Mouse (Mus musculus): Measurements from ENCODE around the gene Znrf3. TPM values are rescaled to one million over a fixed set of nuclear protein-coding genes. Genes with fewer than 3 reads are reported as not detected.

Znrf3 gene
- polyA plus RNA-seq, 1 experiment: not detected

DNA sequence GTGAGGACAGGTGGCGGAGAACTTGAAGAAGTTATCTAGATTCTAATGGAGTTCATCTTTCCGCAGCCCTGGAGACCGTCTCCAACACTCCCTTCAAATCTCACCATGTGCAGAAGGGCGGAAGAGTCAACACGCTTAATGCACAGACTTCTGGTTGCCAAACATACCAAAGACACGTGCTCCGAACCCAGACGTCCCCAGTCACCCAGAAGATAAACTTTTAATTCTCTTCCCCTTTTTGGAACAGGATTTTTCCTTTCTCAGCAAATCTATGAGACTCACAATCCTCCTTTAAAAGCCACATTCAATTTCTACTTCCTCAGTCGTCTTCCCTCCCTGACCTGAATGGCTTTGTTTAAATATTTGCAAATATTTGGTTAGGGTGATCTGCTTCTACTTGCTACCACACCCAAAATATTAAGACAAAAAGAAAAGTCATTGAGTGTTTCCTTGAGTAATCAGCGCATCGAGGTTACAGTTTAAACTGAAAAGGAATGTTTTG lies 856 bp upstream of the Znrf3 start:
- TF ChIP-seq POLR2A (IDR thresholded peaks at IDR 0.05; ENCODE audit: insufficient read depth, low read depth, low read length) (no peak), CTCF (IDR thresholded peaks at IDR 0.05; ENCODE audit: insufficient read depth, low read depth, low read length) (no peak)
- H3K4me3 ChIP-seq (ENCODE audit: insufficient read depth, low read depth, low read length): peak overlapping the region; percentile 94
- peaks cover 14% of the 10 kb centered on the region for H3K4me1 ChIP-seq (ENCODE audit: control insufficient read depth, insufficient read depth, low read length)
- WGBS: 15% methylated on average over 11 of the region's 11 CpGs
- no peak overlapping the region for H3K27ac ChIP-seq (ENCODE audit: insufficient read depth, low read depth, low read length)

DNA sequence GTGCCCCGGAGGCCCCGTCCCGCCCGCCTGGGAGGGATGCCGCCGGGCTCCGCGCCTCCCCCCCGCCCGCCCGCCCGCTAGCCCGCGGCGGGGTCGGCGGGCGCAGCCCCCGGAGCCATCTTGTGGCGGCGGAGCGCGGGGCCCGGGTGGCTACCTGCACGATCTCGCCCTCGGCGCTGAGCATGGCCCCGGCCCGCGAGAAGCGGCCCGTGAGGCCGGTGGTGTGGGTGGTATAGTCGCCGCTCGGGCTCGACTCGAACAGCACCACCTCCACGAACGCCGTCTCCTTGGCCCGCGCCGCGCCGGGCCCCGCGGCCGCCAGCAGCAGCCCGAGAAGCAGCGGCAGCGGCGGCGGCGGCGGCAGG lies 431 bp downstream of the Znrf3 start:
- Histone ChIP-seq H3K4me1 (ENCODE audit: control insufficient read depth, insufficient read depth, low read length) (peaks cover 14% of the 10 kb centered on the region), H3K27ac (ENCODE audit: insufficient read depth, low read depth, low read length) (no peak overlapping the region), H3K4me3 (ENCODE audit: insufficient read depth, low read depth, low read length) (peak overlapping the region; percentile 94)
- no peak for TF ChIP-seq CTCF (IDR thresholded peaks at IDR 0.05; ENCODE audit: insufficient read depth, low read depth, low read length)
- TF ChIP-seq POLR2A (IDR thresholded peaks at IDR 0.05; ENCODE audit: insufficient read depth, low read depth, low read length): no peak
- 1% methylated on average over 52 of the region's 57 CpGs for WGBS

DNA sequence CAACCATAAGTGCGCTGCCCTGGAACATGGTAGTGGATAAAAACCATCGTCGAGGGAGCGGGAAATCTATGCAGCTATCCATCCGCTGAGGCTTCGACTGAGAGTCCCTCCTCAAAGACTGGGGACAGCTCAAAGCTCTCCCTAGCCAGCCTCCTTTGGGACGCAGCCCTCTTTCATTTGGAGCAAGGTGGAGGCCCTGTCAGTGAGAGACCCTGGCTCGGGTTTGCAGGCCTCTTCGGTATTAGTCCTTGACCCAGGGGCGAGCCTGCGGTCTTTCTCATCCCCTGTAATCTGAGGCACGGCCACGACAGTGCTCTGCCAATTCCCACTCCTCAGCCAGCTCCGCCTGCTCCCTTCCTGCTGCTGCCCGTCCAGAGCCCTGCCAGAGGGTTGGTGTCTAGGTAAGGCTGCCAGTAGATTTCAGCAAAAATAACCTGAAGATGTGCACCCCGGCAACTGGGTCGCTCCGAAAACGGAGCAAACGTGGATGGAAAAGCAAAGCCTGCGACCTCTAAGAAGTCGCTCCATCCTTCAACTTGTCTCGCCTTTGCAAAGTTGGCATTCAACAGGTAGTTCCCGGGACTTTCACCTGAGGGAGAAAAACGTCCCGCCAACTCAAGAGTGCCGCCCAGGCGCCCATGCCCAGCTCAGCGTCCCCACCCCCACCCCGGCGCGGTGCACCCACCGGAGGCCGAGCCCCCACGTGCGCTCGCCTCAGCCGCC lies 975 bp downstream of the Znrf3 start:
- peaks cover 14% of the 10 kb centered on the region for H3K4me1 ChIP-seq (ENCODE audit: control insufficient read depth, insufficient read depth, low read length)
- 3% methylated on average over 38 of the region's 38 CpGs for WGBS
- no peak for TF ChIP-seq POLR2A (IDR thresholded peaks at IDR 0.05; ENCODE audit: insufficient read depth, low read depth, low read length)
- no peak for TF ChIP-seq CTCF (IDR thresholded peaks at IDR 0.05; ENCODE audit: insufficient read depth, low read depth, low read length)
- peak overlapping the region; percentile 94 for H3K4me3 ChIP-seq (ENCODE audit: insufficient read depth, low read depth, low read length)
- no peak overlapping the region for H3K27ac ChIP-seq (ENCODE audit: insufficient read depth, low read depth, low read length)

DNA sequence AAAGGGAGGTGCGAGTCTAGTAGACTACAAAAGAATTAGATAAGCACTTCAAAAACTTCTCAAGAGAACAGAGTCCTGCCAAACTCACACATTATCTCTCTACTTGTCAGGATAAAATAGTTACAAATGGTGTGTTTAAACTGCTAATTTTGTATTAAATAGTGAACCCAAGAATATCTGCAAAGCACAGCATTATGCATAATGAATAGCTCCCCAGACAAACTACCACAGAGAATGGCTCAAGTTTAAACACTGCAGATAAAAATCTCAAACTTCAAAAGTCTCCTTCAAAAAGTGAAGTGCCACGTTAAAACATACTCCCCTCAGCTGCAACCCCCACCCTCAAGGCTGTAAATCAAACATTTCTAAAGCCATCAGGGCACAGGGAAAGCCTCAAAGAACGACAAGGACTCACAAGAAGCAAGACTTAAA lies 2.0 kb downstream of the Znrf3 start:
- Histone ChIP-seq H3K4me1 (ENCODE audit: control insufficient read depth, insufficient read depth, low read length) (peaks cover 14% of the 10 kb centered on the region), H3K4me3 (ENCODE audit: insufficient read depth, low read depth, low read length) (no peak overlapping the region), H3K27ac (ENCODE audit: insufficient read depth, low read depth, low read length) (no peak overlapping the region)
- WGBS: 50% methylated on average over 3 of the region's 3 CpGs
- TF ChIP-seq CTCF (IDR thresholded peaks at IDR 0.05; ENCODE audit: insufficient read depth, low read depth, low read length): no peak
- TF ChIP-seq POLR2A (IDR thresholded peaks at IDR 0.05; ENCODE audit: insufficient read depth, low read depth, low read length): no peak

DNA sequence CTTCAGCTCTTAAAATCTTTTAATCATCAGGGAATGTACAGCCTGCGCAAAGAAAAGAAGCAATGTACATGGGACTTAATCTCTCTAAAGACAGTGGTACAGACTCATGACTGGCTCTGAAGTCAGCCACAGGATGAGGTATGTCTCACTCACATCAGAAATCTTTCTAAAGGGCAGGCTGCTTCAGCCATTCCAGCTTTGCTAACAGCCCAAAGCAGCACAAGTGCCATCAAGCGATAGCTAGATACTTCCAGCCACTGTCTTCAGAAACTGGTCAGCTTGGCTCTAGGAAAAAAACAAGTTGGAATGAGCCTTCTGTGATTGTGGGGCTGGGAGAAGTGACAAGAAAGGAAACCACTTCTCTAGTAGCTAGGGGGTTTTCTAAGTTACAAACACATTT lies 7.0 kb downstream of the Znrf3 start:
- WGBS: 75% methylated on average over 2 of the region's 2 CpGs
- Histone ChIP-seq H3K4me3 (ENCODE audit: insufficient read depth, low read depth, low read length) (no peak overlapping the region), H3K27ac (ENCODE audit: insufficient read depth, low read depth, low read length) (no peak overlapping the region), H3K4me1 (ENCODE audit: control insufficient read depth, insufficient read depth, low read length) (no peaks in the 10 kb centered on the region)
- TF ChIP-seq CTCF (IDR thresholded peaks at IDR 0.05; ENCODE audit: insufficient read depth, low read depth, low read length) (no peak), POLR2A (IDR thresholded peaks at IDR 0.05; ENCODE audit: insufficient read depth, low read depth, low read length) (no peak)

DNA sequence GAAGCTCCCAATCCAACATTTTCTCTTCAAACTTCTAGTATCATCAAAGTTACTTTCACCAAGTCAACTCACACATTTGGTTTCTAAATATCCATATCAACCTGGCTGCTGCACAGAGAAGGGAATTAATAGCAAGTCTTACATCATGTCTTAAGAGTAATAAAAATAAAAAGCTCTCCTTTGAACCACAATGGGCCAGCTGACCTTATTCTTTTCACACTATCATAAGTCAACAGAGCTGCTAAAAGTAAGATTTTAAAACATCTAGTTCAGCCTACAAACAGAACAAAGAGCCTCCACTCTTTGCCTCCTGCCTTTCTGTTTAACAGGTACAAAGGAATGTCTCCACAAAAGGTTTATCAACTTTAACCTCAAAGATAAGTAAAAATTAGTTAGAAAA lies 7.7 kb downstream of the Znrf3 start:
- Histone ChIP-seq H3K27ac (ENCODE audit: insufficient read depth, low read depth, low read length) (no peak overlapping the region), H3K4me3 (ENCODE audit: insufficient read depth, low read depth, low read length) (no peak overlapping the region), H3K4me1 (ENCODE audit: control insufficient read depth, insufficient read depth, low read length) (no peaks in the 10 kb centered on the region; the same call in 1 of the 2 replicates)
- TF ChIP-seq POLR2A (IDR thresholded peaks at IDR 0.05; ENCODE audit: insufficient read depth, low read depth, low read length): no peak
- TF ChIP-seq CTCF (IDR thresholded peaks at IDR 0.05; ENCODE audit: insufficient read depth, low read depth, low read length): no peak

DNA sequence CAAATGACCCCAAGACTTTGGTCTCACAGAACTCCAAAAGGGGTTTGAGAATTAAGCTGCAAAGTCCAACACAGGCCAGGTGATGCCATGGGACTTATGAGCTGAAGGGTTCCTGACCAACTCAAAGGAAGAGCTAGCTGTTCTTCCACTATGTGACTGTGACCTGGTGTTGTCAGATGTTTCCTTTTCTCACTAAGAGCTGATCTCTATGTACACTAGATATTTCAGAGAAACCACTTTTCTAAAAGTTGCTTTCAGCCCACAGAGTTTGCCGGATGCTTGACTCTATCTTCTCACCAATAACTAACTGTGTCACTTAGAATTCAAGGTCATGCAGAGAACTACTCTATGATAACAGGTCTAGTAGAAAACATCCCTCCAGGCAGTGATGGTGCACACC lies 9.2 kb downstream of the Znrf3 start:
- Histone ChIP-seq H3K27ac (ENCODE audit: insufficient read depth, low read depth, low read length) (no peak overlapping the region), H3K4me1 (ENCODE audit: control insufficient read depth, insufficient read depth, low read length) (no peaks in the 10 kb centered on the region; the same call in 1 of the 2 replicates), H3K4me3 (ENCODE audit: insufficient read depth, low read depth, low read length) (no peak overlapping the region)
- TF ChIP-seq POLR2A (IDR thresholded peaks at IDR 0.05; ENCODE audit: insufficient read depth, low read depth, low read length): no peak
- WGBS: 94% methylated on average over 1 of the region's 1 CpGs

DNA sequence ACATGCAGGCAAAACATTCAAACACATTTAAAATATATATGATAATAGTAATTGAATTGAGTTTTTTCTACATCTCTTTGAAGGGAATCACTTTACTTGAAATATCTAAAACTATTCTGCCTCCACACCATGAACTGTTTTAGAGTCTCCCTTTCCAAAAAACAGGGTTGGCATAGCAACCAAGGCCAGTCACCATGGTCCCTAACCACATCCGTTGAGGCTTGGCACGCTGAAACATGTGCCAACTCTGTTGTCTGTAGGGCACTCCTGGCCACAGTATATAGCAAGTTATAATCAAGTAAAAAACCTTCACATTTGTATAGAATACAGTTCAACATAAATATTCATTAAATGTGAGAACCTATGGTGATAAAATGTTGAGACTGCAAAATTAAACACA lies 12.3 kb downstream of the Znrf3 start:
- no peak for TF ChIP-seq CTCF (IDR thresholded peaks at IDR 0.05; ENCODE audit: insufficient read depth, low read depth, low read length)
- TF ChIP-seq POLR2A (IDR thresholded peaks at IDR 0.05; ENCODE audit: insufficient read depth, low read depth, low read length): no peak
- 33% methylated on average over 2 of the region's 2 CpGs for WGBS
- Histone ChIP-seq H3K4me3 (ENCODE audit: insufficient read depth, low read depth, low read length) (no peak overlapping the region), H3K4me1 (ENCODE audit: control insufficient read depth, insufficient read depth, low read length) (no peaks in the 10 kb centered on the region; the same call in 1 of the 2 replicates), H3K27ac (ENCODE audit: insufficient read depth, low read depth, low read length) (no peak overlapping the region)

DNA sequence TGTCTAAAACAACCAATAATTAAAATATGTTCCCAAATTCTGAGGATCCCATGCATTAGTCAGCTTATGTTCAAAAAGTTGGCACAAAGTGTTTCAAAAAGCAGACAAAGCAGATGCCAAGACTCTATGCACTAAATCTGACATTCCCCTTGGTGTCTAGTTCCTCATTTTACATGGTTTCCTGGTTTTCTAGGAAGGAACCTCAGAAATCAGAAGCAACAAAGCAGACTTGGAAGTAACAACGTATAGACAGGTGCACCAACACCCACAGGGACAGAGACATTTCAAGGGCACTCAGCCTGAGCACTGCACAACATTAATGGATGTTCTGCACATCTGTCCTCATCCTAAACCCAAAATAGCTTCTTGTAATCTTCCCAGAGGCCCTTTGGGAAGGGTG lies 13.8 kb downstream of the Znrf3 start:
- no peaks in the 10 kb centered on the region; the same call in 1 of the 2 replicates for H3K4me1 ChIP-seq (ENCODE audit: control insufficient read depth, insufficient read depth, low read length)
- H3K4me3 ChIP-seq (ENCODE audit: insufficient read depth, low read depth, low read length): no peak overlapping the region
- H3K27ac ChIP-seq (ENCODE audit: insufficient read depth, low read depth, low read length): no peak overlapping the region
- 56% methylated on average over 1 of the region's 1 CpGs for WGBS
- TF ChIP-seq CTCF (IDR thresholded peaks at IDR 0.05; ENCODE audit: insufficient read depth, low read depth, low read length) (no peak), POLR2A (IDR thresholded peaks at IDR 0.05; ENCODE audit: insufficient read depth, low read depth, low read length) (no peak)
